Mouse (Mus musculus) frontal cortex, adult 2 months (tissue): ENCODE measurements at regions not wholly inside any gene's neighbourhood (a gene's known extent, or its start where the extent isn't known, plus 50 kb on each side); places are given as distances from the start of the nearest gene placed in this dataset.

ENCODE experiments used
- DNase-seq, 2 experiments: peaks; one replicate each; pipeline ENCODE4 v3.0.0; 2022; ENCODE audit warnings: low spot score in 1 of 2; ENCODE audit errors: extremely low spot score in 1 of 2

DNA sequence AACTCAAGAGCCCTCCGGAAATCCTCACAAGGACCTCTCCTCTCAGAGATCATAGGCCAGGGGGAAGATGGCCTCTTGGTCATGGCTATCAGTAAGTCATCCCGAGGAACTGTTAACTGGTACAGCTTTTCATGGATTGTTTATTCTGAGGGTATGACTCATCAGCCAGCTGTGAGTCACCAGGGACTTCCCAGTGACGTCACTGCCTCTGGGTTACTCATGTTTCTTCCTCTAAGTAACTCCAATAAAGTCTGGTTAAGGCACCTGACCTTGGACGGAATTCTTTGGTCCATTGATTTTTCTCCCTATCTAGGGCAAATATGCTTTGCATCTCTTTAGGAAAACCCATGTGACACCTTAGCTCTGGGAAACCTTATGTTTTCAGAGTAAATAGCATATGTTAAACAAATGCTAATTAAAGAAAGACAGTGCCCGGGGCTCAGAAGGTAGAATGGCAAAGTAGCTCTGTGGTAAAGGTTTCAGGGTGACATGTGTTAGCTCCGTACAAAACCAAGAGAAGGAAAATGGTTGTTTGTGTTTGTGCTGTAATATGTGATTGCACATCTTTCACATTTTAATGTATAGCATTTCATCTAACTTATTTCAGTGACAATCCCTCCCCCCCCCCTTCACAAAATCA, 289.7 kb upstream of the Xylt1 start:
- DNase-seq = peak in 1 of 2 experiments; percentile 78

DNA sequence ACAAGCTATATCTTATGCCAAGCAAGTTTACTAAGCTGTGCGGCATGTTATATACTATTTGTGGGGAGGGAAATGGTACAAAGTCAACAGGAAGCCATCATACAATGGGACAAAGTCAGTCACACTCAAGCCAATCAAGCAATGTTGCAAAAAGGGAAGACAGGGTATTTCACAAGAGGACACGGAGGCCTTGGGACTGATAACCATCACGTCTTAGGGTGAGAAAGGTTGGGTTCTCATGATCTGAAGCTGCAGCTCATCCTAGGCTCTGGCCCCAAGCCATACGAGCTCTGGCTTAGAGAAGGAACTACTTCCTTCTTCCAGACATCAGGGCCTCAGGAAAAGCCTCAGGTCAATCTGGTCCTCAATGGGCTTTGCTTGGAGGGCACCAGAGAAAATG, 287.9 kb upstream of the Xylt1 start:
- no peak for DNase-seq

- DNase-seq = no peak
Measured at GRCm38 (mm10) chr7:117097618-117098017, 283.2 kb upstream of the Xylt1 start.

DNA sequence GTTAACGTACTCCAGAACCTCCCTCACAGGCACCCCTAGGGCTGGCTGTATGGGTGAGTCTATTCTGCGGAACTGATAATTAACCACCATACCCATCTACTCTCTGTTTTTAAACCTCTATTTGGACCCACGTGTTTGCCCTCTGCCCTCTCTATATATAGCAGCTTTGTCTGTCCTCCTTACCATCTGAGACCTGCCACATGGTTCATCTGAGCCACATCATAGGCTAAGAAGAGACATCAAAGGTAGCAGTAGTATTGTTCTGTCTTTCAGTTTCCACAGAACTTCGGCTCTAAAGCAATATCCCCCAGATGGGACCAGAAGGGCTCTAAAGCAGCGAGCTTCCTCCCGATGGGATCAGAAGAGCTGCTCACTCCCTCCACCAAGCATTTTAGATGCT, 281.7 kb upstream of the Xylt1 start:
- DNase-seq = no peak

GRCm38 (mm10) chr7:117103035-117103434, 277.7 kb upstream of the Xylt1 start:
- no peak for DNase-seq

DNA sequence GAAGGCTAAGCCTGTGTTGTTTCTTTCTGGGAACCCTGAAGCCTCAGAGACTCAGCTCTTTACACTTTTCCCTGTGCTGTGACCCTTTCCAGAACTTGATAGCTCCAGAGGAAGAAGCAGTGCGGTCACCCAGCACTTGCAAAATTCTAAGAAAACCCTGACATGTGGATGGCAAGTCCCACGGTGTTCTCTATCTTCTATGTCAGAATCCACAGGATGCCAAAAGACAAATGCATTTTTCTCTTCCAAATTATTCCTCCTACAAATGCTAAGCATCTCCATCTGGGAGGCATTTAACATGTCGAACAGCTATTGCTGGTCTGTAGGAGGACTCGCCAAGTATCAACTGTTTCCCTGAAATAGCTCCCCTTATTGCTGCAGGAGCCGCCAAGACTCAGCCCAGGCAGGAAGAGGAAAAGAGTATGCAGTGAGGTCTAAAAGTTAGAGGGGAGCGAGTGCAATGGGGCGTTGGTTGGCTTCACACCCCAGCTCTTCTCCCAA, 274.0 kb upstream of the Xylt1 start:
- DNase-seq = peak; percentile 85 to 87

DNA sequence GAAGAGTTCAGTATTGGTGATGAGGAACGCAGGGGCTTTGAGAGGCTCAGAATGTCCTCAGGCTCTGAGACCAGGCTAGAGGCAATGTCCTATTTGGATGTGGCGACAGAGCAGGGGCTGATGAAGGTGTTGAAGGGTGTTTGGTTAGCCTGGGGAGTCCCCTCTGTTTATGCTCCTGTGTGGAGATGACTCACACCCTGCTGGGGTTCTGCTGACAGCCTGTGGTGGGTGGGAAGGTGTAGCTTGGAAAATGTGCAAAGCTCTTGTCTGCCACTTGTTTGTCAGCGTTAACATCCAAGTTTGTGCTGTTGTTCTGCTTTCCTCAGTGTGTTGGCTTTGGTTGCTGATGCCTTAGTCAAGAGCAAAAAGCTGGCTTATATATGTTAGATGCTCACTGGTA, 272.4 kb upstream of the Xylt1 start:
- DNase-seq = peak; percentile 59 to 76

GRCm38 (mm10) chr7:117127728-117128127, 253.1 kb upstream of the Xylt1 start:
- DNase-seq = no peak

DNA sequence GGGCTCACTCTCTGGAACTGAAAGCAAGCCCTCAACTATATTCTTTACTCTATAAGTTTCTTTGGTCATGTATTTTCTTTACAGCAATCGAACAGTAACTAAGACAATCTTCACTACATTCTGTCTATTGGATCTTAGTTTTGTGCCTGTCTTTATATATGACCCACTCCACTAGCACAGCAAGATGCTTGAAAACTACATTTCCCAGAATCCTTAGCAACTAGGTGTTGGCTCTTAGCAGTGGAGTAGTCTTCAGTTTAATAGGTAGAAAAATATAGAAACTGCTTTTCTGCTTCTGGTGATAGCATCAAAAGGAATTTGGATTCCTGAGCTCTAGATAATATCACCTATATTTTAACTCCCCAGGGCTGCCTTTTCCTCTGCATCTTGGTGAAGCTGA, 245.9 kb upstream of the Xylt1 start:
- no peak for DNase-seq

- DNase-seq = no peak
Measured at GRCm38 (mm10) chr7:117138681-117139080, 242.1 kb upstream of the Xylt1 start.

DNA sequence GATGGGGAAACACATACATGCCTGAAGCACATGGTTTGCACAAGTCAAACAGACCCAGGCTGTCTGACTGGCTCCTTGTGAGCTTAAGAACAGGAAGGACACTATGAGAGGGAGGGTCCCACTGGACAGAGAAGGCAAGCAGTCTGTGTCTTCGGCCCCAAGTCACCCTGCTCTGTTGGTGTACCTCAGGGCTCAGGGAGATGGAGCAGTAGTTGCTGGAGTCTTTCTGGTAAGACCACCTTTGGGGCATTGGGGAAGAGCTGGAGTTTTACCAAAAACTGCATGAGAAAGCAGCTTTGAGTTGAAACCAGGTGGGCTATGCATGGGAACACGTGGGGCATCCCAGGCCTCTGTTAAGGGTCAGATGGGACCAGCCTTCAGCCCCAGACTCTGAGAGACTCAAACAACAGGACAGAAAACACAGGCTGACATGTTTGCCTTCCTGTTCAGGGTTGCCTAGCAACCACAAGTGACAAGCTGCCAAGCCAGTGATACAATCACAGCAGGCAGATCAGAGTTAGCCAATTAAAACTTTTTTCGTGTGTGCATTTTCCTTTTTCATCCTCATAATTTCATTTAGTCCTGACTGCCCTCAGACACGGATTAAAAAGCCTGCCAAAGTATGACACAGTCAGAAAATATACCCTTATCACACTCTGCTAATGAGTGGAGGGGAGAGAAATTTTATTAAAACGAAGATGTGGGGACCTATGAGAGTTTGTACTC, 241.4 kb upstream of the Xylt1 start:
- peak in 1 of 2 experiments; percentile 78 for DNase-seq

DNA sequence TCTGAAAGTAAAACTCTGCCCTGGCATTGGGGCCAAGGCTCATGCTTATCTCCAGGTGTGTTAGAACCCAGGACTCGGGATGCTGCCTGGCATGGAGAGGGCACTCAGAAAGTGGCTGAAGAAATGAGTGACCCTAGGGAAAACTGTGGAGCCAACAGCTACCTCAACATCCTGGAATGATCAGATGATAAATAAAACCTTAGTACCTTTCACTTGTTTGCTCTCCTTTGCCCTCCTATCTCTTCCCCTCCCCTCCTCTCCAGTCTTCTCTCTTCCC, 240.9 kb upstream of the Xylt1 start:
- DNase-seq = no peak

DNA sequence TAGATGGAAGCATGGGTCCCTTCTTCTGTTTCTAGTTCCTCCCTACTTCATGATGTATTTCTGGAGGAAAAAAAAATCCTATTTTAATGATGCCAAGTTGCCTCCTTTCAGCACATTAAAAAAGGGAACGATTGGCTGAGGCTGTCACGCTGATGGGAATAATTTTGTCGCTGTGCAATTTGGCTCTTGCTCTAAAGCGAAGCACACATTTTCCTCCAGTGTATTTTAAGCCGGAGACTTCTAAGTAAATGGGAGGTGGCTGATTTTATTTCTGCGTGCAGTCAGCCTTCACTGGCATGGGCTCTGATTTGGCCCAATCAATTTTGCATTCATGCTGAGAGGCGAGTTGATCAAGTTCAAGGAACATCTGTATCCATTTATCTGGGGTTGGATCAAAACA, 234.0 kb upstream of the Xylt1 start:
- DNase-seq = peak; percentile 41 to 71

DNA sequence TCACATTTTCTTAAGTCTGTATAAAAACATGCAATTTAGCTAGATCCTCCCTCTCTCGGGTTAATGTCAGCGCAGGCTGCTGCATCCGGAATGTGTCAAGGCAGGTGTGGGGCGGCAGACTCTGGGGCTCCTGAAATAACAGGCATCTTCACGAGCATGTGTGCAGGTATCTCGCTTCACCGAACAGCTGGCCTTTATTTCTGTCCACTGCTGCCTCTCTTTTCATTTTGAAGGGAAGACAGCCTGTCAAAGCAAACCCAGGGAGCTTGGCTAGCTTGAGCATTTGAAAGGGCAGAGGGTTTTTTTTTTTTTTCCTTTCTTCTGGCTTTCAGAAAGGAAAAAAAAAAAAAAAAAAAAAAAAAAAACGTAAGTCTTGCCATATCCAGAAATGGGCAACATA, 230.4 kb upstream of the Xylt1 start:
- DNase-seq = no peak

- peak in 1 of 2 experiments; percentile 31 for DNase-seq
Measured at GRCm38 (mm10) chr7:117153826-117154550, 226.8 kb upstream of the Xylt1 start.

GRCm38 (mm10) chr7:117161193-117161908, 219.4 kb upstream of the Xylt1 start:
- DNase-seq = peak in 1 of 2 experiments; percentile 31

GRCm38 (mm10) chr7:117174811-117175422, 205.9 kb upstream of the Xylt1 start:
- peak; percentile 67 to 68 for DNase-seq

GRCm38 (mm10) chr7:117184011-117184410, 196.8 kb upstream of the Xylt1 start:
- DNase-seq = no peak

DNA sequence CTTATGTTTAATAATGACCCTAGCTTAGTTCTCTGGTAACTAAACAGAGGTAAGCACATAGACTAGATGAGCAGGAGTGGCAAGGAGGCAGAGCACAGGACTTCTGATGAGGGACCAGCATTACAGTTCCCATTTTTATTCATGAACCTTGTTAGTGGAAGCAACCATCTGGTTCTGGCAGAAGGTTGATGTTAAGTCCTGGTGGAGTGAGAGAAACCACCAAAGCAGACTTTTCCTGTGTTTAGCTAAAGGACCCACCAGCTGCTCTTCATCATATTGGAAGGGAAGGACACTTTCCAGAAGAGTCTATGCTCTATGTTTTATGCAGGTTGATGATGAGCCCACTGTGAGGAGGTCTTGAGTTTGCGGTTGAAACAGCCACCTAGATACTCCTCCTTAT, 194.9 kb upstream of the Xylt1 start:
- peak in 1 of 2 experiments; percentile 10 for DNase-seq

DNA sequence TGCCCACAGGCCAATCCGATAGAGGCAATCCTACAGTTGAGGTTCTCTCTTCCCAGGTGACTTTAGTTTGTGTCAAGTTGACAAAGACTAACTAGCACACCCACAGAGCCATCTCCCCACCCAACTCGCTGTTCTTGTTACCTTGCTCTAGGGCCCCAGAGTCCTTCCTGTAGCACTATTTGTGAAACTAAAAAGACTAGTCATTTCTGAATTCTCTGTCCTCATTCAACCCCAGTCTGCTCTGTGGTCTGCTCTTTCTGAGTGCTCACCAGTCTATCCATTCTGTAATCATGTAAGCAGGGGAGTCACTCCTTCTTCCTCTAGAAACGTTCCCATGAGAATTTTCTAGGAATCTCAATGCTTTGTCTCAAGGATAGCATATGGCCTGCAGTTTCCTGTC, 184.2 kb upstream of the Xylt1 start:
- no peak for DNase-seq

DNA sequence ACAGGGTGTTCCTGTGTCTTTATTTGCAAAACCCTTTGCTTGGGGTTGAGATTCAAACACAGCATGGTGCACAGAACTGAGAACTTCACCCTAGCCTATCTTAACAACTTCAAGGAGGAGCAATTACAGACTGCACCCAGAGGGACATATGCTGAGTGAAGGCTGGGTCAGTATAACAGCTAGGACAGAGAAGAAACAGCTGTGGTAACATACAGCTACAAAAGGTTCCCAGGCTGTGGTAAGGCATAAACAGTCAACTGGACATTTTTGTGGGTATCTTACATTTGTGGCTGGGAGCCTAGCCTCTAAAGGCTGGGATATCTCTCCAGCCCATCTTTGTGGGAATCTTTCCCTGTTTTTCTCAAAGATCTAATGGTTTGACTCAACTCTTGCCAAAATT, 154.5 kb upstream of the Xylt1 start:
- no peak for DNase-seq
